Comparison of ENCODE assay signal across 32 mouse cellular contexts in genomic region chr5:149474701-149475468, GRCm38 (mm10). TPM values are rescaled to one million over a fixed set of nuclear protein-coding genes. Genes with fewer than 3 reads are reported as not detected.
DNase-seq lines count a peak whose midpoint lies in the region; ATAC-seq and TF ChIP-seq lines count a peak whose summit lies in the region.
"Had no signal": no experiment of that assay in that cellular context is flagged by ENCODE, and none has a peak within 500 bp of the region (broad histone marks: within the 10 kb centered on the region; RNA-seq: fewer than 3 reads in every experiment).

No protein-coding gene starts in this region.

- no peak overlapping the region for H3K27ac ChIP-seq in heart, adult 2 months
- H3K27ac ChIP-seq in midbrain, postnatal 0 days (ENCODE audit: low read depth, low read length): no peak overlapping the region
- H3K27ac ChIP-seq in midbrain, embryonic 13.5 days: no peak overlapping the region
- no peak overlapping the region; the same call in 1 of the 2 replicates for H3K27ac ChIP-seq in forebrain, postnatal 0 days (ENCODE audit: low read depth, low read length)
- H3K27ac ChIP-seq: hindbrain, embryonic 12.5 days; liver, embryonic 14.5 days; lung, embryonic 15.5 days; midbrain, embryonic 15.5 days had no signal

- no peak for ATAC-seq in midbrain, postnatal 0 days (ENCODE audit: low FRiP score)
- ATAC-seq in midbrain, embryonic 13.5 days: no peak
- peak; percentile 38 for ATAC-seq in forebrain, postnatal 0 days
- ATAC-seq: intestine, postnatal 0 days; midbrain, embryonic 15.5 days had no signal

- no peaks in the 10 kb centered on the region for H3K9me3 ChIP-seq in midbrain, postnatal 0 days (ENCODE audit: low read length)
- H3K9me3 ChIP-seq in midbrain, embryonic 13.5 days: peaks cover 6% of the 10 kb centered on the region; the same call in 1 of the 2 replicates
- no peaks in the 10 kb centered on the region for H3K9me3 ChIP-seq in forebrain, postnatal 0 days (ENCODE audit: low read length)
- H3K9me3 ChIP-seq: lung, embryonic 15.5 days; midbrain, embryonic 15.5 days had no signal

- peak; percentile 50 for DNase-seq in heart, adult 11 months
- no peak for DNase-seq in heart, adult 2 months
- DNase-seq in midbrain, postnatal 0 days (ENCODE audit: low spot score): peak; percentile 22
- DNase-seq in ZHBTc4 (ENCODE audit: low read depth, low spot score): peak; percentile 23
- DNase-seq in forebrain, postnatal 0 days: peak; percentile 43
- no peak for DNase-seq in spleen, postnatal 14 days (ENCODE audit: low spot score in 2 of 2)
- no peak for DNase-seq in ovary, postnatal 36 days (ENCODE audit: low spot score)
- DNase-seq: adrenal gland, postnatal 10 days; cerebellum, adult 11 months; cerebellum, adult 9-10 months; cerebellum, postnatal 36 days; heart, postnatal 36 days; kidney, postnatal 14 days; liver; right cerebral cortex, adult 18-20 months; spleen, adult 18-20 months had no signal

- no peak for TF ChIP-seq EP300 in heart, adult 2 months (IDR thresholded peaks at IDR 0.05; ENCODE audit: insufficient read depth, low read depth, low read length)

- H3K79me2 ChIP-seq in heart, adult 2 months (replicated peaks; ENCODE audit: control insufficient read depth, insufficient read depth, low read length): no peaks in the 10 kb centered on the region

- no peak for TF ChIP-seq POLR2A in heart, adult 2 months (IDR thresholded peaks at IDR 0.05; ENCODE audit: insufficient read depth, low read depth, low read length)

- no peak for TF ChIP-seq CTCF in heart, adult 2 months (IDR thresholded peaks at IDR 0.05)
- no peak for TF ChIP-seq CTCF in midbrain, postnatal 0 days (IDR thresholded peaks at IDR 0.05)
- TF ChIP-seq CTCF in forebrain, postnatal 0 days (IDR thresholded peaks at IDR 0.05; ENCODE audit: low read depth): no peak

- intact Hi-C loops in heart, adult 2 months (cut with DNase I): no loop called here

- no peaks in the 10 kb centered on the region for H3K4me1 ChIP-seq in heart, adult 2 months (ENCODE audit: control insufficient read depth, insufficient read depth, low read length)
- H3K4me1 ChIP-seq in midbrain, postnatal 0 days (ENCODE audit: insufficient read depth, low read length): no peaks in the 10 kb centered on the region
- no peaks in the 10 kb centered on the region for H3K4me1 ChIP-seq in midbrain, embryonic 13.5 days (replicated peaks)
- H3K4me1 ChIP-seq in forebrain, postnatal 0 days (ENCODE audit: insufficient read depth): no peaks in the 10 kb centered on the region
- H3K4me1 ChIP-seq: hindbrain, embryonic 12.5 days; midbrain, embryonic 15.5 days had no signal

- H3K36me3 ChIP-seq in heart, adult 2 months (ENCODE audit: control insufficient read depth, insufficient read depth, low read length): no peaks in the 10 kb centered on the region
- H3K36me3 ChIP-seq in midbrain, postnatal 0 days (ENCODE audit: insufficient read depth, low read length): no peaks in the 10 kb centered on the region
- H3K36me3 ChIP-seq in midbrain, embryonic 13.5 days: no peaks in the 10 kb centered on the region
- H3K36me3 ChIP-seq in forebrain, postnatal 0 days (ENCODE audit: insufficient read depth): no peaks in the 10 kb centered on the region
- H3K36me3 ChIP-seq: hindbrain, embryonic 12.5 days; lung, embryonic 15.5 days; midbrain, embryonic 15.5 days had no signal

- no peak overlapping the region for H3K4me2 ChIP-seq in midbrain, postnatal 0 days (ENCODE audit: low read depth, low read length, poor library complexity, severe bottlenecking)
- H3K4me2 ChIP-seq in midbrain, embryonic 13.5 days (replicated peaks): no peak overlapping the region
- H3K4me2 ChIP-seq in forebrain, postnatal 0 days (ENCODE audit: low read depth): no peak overlapping the region
- H3K4me2 ChIP-seq: heart, embryonic 11.5 days; hindbrain, embryonic 12.5 days; lung, embryonic 15.5 days; midbrain, embryonic 15.5 days had no signal

- H3K27me3 ChIP-seq in heart, adult 2 months (ENCODE audit: control insufficient read depth, insufficient read depth, low read length): no peaks in the 10 kb centered on the region
- no peaks in the 10 kb centered on the region for H3K27me3 ChIP-seq in midbrain, postnatal 0 days (ENCODE audit: insufficient read depth, low read length)
- no peaks in the 10 kb centered on the region for H3K27me3 ChIP-seq in midbrain, embryonic 13.5 days
- H3K27me3 ChIP-seq in forebrain, postnatal 0 days (ENCODE audit: insufficient read depth, low read length): no peaks in the 10 kb centered on the region
- H3K27me3 ChIP-seq: hindbrain, embryonic 12.5 days; lung, embryonic 15.5 days; midbrain, embryonic 15.5 days had no signal

- H3K9ac ChIP-seq in heart, adult 2 months (ENCODE audit: low read depth, low read length): no peak overlapping the region
- H3K9ac ChIP-seq in midbrain, postnatal 0 days (replicated peaks; ENCODE audit: low read length, poor library complexity, severe bottlenecking): no peak overlapping the region
- no peak overlapping the region for H3K9ac ChIP-seq in midbrain, embryonic 13.5 days (replicated peaks)
- H3K9ac ChIP-seq in forebrain, postnatal 0 days: no peak overlapping the region
- H3K9ac ChIP-seq: hindbrain, embryonic 12.5 days; liver, embryonic 14.5 days; lung, embryonic 15.5 days; midbrain, embryonic 15.5 days had no signal

- 89% methylated on average over 16 of the region's 16 CpGs for WGBS in heart, adult 2 months
- WGBS in midbrain, postnatal 0 days: 88% methylated on average over 16 of the region's 16 CpGs
- 88% methylated on average over 16 of the region's 16 CpGs for WGBS in midbrain, embryonic 13.5 days
- 62% methylated on average over 16 of the region's 16 CpGs for WGBS in forebrain, postnatal 0 days

- H3K4me3 ChIP-seq in heart, adult 2 months: no peak overlapping the region
- H3K4me3 ChIP-seq in midbrain, postnatal 0 days (ENCODE audit: low read depth, low read length): no peak overlapping the region
- no peak overlapping the region for H3K4me3 ChIP-seq in midbrain, embryonic 13.5 days (replicated peaks)
- no peak overlapping the region for H3K4me3 ChIP-seq in forebrain, postnatal 0 days (ENCODE audit: low read depth, low read length)
- H3K4me3 ChIP-seq: hindbrain, embryonic 12.5 days; lung, embryonic 15.5 days; midbrain, embryonic 15.5 days had no signal

RNA-seq across cellular contexts. Expression of gene Tex26, which starts 35.4 kb away (rescaled TPM):
- not detected for total RNA-seq in heart, adult 2 months (2021)
- not detected in 2 replicates for polyA plus RNA-seq in heart, adult 2 months (2012; rRNA removed)
- total RNA-seq in midbrain, postnatal 0 days (2014; rRNA removed): 0.76 and 1.9 TPM in 2 replicates
- 1.3 and 1.4 TPM in 2 replicates for polyA plus RNA-seq in midbrain, postnatal 0 days (2015; fragmentation: Nextera tagmentation; extraction: Ambion mirVana)
- 2.3 and 2.5 TPM in 2 replicates for polyA plus RNA-seq in midbrain, embryonic 13.5 days (2015; fragmentation: Nextera tagmentation; extraction: Ambion mirVana)
- 0.14 and 2.8 TPM in 2 replicates for total RNA-seq in forebrain, postnatal 0 days (2014; rRNA removed)
- 1.5 and 1.8 TPM in 2 replicates for polyA plus RNA-seq in forebrain, postnatal 0 days (2015; fragmentation: Nextera tagmentation; extraction: Ambion mirVana)
- total RNA-seq: gastrocnemius, adult 8-10 months; heart, postnatal 36 days; layer of hippocampus, adult 18-20 months; left cerebral cortex, postnatal 14 days; neutrophil, adult 5-6 weeks had no signal
- polyA plus RNA-seq: gonadal fat pad, adult 2 months had no signal

RNA-seq across cellular contexts. Expression of gene Wdr95, which starts 53.6 kb away (rescaled TPM):
- not detected for total RNA-seq in heart, adult 2 months (2021)
- 0.06 and 0.29 TPM in 2 replicates for polyA plus RNA-seq in heart, adult 2 months (2012; rRNA removed)
- total RNA-seq in midbrain, postnatal 0 days (2014; rRNA removed): 0.33 TPM in 1 of 2 replicates, not detected in the other
- 0.28 and 0.41 TPM in 2 replicates for polyA plus RNA-seq in midbrain, postnatal 0 days (2015; fragmentation: Nextera tagmentation; extraction: Ambion mirVana)
- polyA plus RNA-seq in midbrain, embryonic 13.5 days (2015; fragmentation: Nextera tagmentation; extraction: Ambion mirVana): 0.11 TPM in 1 of 2 replicates, not detected in the other
- total RNA-seq in forebrain, postnatal 0 days (2014; rRNA removed): 0.15 and 0.38 TPM in 2 replicates
- 0.45 and 0.84 TPM in 2 replicates for polyA plus RNA-seq in forebrain, postnatal 0 days (2015; fragmentation: Nextera tagmentation; extraction: Ambion mirVana)
- total RNA-seq: gastrocnemius, adult 8-10 months; heart, postnatal 36 days had no signal
- polyA plus RNA-seq: embryonic facial prominence, embryonic 11.5 days; hindbrain, embryonic 12.5 days; intestine, postnatal 0 days; kidney, embryonic 14.5 days; limb, embryonic 11.5 days; liver, embryonic 14.5 days; neural tube, embryonic 11.5 days had no signal

Comparison
In these comparisons a context has a peak if more than half of its experiments do, and no peak if none do; other contexts are left out.
1. DNase-seq: peak in heart, adult 11 months (single experiment), midbrain, postnatal 0 days (single experiment), ZHBTc4 (single experiment) and forebrain, postnatal 0 days (single experiment); none in heart, adult 2 months (0 of 2), spleen, postnatal 14 days (0 of 2) and ovary, postnatal 36 days (single experiment).